Mouse (Mus musculus) v-Abl transformed pro-B cells (cell line): ENCODE measurements around the gene Msx1.

ENCODE experiments used
- in situ Hi-C, 2 experiments: fragments of 400-800 bp; cut with MboI; formaldehyde crosslinking; loops; one replicate each; pipeline ENCODE4 v1.15.1; 2025; ENCODE audit not compliant: unreplicated experiment in 2 of 2

Msx1 gene

GRCm38 (mm10) chr5:37804512-37805118 is 19.8 kb downstream of the Msx1 start:
- in situ Hi-C loops, result no loop called here

GRCm38 (mm10) chr5:37797251-37797650 is 27.1 kb downstream of the Msx1 start:
- in situ Hi-C loops, result no loop called here

- in situ Hi-C loops, result no loop called here
These were observed 27.6 kb downstream of the Msx1 start for GRCm38 (mm10) chr5:37796751-37797150.

GRCm38 (mm10) chr5:37795691-37796090 is 28.7 kb downstream of the Msx1 start:
- in situ Hi-C loops, result no loop called here

GRCm38 (mm10) chr5:37792154-37792553 is 32.2 kb downstream of the Msx1 start:
- in situ Hi-C loops, result no loop called here

- in situ Hi-C loops, result no loop called here
These were observed 39.5 kb downstream of the Msx1 start for GRCm38 (mm10) chr5:37784847-37785391.

- in situ Hi-C loops, result no loop called here
These were observed 41.1 kb downstream of the Msx1 start for GRCm38 (mm10) chr5:37783306-37783705.

- in situ Hi-C loops, result no loop called here
These were observed 48.7 kb downstream of the Msx1 start for GRCm38 (mm10) chr5:37775681-37776080.

GRCm38 (mm10) chr5:37774011-37774410 is 50.4 kb downstream of the Msx1 start:
- in situ Hi-C loops, result loop anchor here in 1 of 2 experiments (25.0 kb wide), 1 partner anchor 313 kb away; no protein-coding TSS in a partner anchor

GRCm38 (mm10) chr5:37770870-37771269 is 53.5 kb downstream of the Msx1 start:
- in situ Hi-C loops, result loop anchor here in 1 of 2 experiments (25.0 kb wide), 1 partner anchor 316 kb away; no protein-coding TSS in a partner anchor
